Mouse (Mus musculus) spleen, postnatal 10 days (tissue): Measurements from ENCODE around the gene Ccdc183.

Experiments used
- DNase-seq, 2 experiments: peaks; one replicate each; pipeline ENCODE4 v3.0.0; 2021 to 2022; ENCODE audit warnings: low spot score in 2 of 2

Ccdc183 gene

GRCm38 (mm10) chr2:25617578-25617977 is at the start of gene Ccdc183:
Gene Ccdc183 (minus strand): TSS chr2:25617678.
- no peak for DNase-seq

GRCm38 (mm10) chr2:25666516-25666915 is 49.0 kb upstream of the Ccdc183 start:
- no peak for DNase-seq

- DNase-seq, result no peak
Observed at GRCm38 (mm10) chr2:25664125-25664524, 46.6 kb upstream of the Ccdc183 start.

DNA sequence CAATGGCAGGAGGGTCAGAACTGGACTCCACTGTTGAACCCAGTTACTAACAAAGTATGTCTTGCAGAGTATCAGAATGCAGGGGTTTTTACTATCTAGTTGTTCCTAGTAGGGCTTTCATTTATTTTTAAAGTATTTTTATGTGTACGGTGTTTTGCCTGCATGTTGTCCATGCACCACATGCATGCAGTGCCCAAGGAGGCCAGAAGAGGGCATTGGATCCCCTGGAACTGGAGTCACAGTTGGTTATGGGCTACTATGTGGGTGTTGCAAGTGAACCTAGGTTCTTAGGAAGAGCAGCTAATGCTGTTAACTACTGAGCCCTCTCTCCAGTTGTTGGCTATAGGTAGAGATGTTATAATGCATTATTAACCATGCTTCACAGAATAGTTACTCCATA is 46.0 kb upstream of the Ccdc183 start:
- peak in 1 of 2 experiments; percentile 68 for DNase-seq

DNA sequence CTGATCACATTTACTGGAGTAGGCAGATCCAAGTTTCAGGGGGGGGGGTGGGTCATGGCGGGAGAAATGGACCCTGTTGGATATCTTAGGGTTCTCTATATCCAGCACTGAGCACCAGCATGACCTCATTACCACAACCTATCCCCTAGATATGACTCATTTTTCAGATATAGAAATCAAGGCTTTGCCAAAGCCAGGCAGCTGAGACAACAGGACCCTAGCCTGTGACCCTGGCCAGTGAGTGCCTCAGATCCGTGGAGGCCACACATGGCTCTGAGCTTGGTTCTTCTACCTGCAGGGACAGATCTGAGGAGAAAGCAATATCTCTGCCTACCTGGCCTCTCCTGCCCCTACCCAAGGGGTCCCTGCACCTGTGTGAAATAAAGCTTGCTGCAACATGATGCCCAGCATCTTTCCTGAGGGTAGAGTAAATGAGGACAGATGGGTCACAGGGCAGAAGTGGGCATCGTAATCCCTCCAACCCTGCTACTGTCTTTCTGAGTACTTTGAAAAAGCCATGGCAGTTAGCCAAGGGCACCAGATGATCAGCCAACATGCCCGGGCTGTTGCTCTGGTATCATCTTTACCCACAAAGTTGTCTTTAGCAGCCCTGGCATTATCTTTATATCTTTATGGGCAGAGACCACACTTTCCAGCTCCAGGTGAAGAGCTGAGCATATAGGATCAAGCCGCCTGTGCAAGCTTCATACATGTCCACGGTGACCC is 43.9 kb upstream of the Ccdc183 start:
- no peak for DNase-seq

GRCm38 (mm10) chr2:25660279-25660678 is 42.8 kb upstream of the Ccdc183 start:
- no peak for DNase-seq

DNA sequence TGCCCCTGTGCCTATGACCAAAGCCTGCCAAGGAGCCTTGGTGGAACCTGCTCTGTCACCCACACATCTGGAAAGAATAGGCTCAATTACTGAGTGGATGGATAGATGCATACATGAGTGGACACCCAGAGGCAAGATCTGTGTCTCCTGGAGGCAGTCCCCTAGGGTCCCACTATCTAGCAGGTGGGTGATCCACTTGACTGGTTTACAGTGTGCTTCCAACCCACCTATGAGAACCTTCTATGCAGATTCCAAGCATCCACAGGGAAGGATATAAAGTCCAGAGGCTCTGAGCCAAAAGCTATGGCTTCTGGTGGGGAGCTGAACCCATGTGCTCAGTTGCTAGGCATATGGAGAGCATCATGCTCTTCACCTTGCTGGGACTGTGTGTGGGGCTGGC is 40.2 kb upstream of the Ccdc183 start, which contains the start of gene Lcn5:
TSS of gene Lcn5 (plus strand) at position 301 of the 400 bp plus-strand sequence.
- DNase-seq, result no peak

DNA sequence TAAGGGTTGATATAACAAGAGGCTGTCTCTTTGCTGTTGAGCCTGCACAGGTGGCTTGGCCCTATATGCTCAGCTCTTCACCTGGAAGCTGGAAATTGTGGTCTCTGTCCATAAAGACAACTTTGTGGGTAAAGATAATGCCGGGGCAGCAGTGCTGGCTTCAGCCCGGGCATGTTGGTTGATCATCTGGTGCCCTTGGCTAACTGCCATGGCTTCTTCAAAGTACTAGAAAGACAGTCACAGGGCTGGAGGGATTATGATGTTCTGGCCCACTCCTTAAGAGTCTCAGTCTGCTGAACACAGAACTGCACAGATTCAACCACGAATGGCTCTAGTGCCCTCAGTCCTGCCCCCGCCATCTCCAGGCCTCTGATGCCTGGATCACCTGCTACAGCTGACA is 39.8 kb upstream of the Ccdc183 start:
- no peak for DNase-seq

DNA sequence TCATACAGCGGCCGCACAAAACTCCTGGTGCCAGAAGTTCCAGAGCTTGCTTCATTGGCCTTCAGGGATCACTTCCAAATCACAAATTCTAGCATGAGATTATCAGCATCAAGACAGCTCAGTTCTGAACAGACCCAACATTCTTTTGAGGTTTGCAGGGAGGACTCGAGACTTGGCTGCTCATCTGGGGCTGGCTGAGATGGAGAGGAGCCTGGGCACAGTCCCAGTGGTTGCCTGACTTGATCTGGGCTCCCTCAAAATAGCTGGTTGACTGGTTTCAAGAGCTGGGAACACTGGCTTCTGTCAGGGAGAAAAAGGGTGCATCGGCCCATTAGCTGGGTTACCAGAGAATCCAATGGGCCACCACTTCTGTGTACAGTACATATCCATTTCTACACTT is 39.2 kb upstream of the Ccdc183 start:
- no peak for DNase-seq

GRCm38 (mm10) chr2:25654502-25654901 is 37.0 kb upstream of the Ccdc183 start:
- no peak for DNase-seq

DNA sequence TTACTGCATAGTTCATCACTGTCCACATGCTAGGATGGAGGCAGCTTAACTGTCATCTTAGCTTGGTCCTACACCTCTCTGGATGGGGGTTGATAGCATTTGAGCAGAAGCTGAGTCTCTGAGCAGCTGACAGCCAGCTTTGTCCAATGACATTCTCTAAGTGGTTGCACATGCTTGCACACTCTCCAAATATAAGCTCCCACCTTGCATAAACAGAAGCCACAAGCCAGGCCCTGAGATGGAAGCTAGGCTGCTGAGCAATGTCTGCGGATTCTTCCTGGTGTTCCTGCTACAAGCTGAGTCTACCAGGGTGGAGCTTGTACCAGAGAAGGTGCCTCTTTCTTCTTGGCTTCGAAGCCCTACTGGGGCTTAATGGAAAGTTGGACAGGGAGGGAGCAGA is 35.4 kb upstream of the Ccdc183 start, which contains the start of gene Lcn8:
TSS of gene Lcn8 (plus strand) at position 219 of the 400 bp plus-strand sequence.
- DNase-seq, result no peak

DNA sequence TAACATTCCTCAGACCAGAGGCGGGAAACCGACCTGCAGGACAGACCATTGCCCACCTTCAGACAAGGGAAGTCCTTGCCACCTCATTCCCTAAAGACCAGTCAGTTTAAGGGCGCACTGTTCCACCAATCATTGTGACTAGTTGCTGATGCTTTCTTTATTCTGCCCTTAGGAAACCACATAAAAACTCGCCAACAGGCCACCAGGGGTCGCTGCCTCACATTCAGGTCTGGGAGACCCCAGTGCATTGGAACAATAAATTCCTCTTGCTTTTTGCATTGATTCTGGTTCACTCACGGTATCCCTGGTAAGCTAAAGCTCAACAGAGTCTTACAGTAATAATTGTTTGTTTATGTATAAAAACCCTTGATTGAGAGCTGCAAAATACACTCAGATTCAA is 22.4 kb upstream of the Ccdc183 start:
- DNase-seq, result peak; percentile 16 to 66

- no peak for DNase-seq
Observed at GRCm38 (mm10) chr2:25634046-25634445, 16.6 kb upstream of the Ccdc183 start.

GRCm38 (mm10) chr2:25633616-25634015 is 16.1 kb upstream of the Ccdc183 start:
- no peak for DNase-seq

GRCm38 (mm10) chr2:25628738-25629137 is 11.3 kb upstream of the Ccdc183 start:
- DNase-seq, result no peak

- DNase-seq, result no peak
Observed at GRCm38 (mm10) chr2:25627811-25628210, 10.3 kb upstream of the Ccdc183 start, which contains the start of gene Fcna. Gene Fcna (minus strand): TSS chr2:25628030.

GRCm38 (mm10) chr2:25625986-25626385 is 8.5 kb upstream of the Ccdc183 start:
- DNase-seq, result no peak

GRCm38 (mm10) chr2:25621229-25622200 is 4.0 kb upstream of the Ccdc183 start, which contains the start of gene Tmem141:
Gene Tmem141 (minus strand): TSS chr2:25622005.
- peak; percentile 50 to 78 for DNase-seq

- no peak for DNase-seq
Observed at GRCm38 (mm10) chr2:25620852-25621228, 3.4 kb upstream of the Ccdc183 start.

- DNase-seq, result no peak
Observed at GRCm38 (mm10) chr2:25620386-25620785, 2.9 kb upstream of the Ccdc183 start.

GRCm38 (mm10) chr2:25616398-25616797 is 1.1 kb downstream of the Ccdc183 start:
- no peak for DNase-seq

DNA sequence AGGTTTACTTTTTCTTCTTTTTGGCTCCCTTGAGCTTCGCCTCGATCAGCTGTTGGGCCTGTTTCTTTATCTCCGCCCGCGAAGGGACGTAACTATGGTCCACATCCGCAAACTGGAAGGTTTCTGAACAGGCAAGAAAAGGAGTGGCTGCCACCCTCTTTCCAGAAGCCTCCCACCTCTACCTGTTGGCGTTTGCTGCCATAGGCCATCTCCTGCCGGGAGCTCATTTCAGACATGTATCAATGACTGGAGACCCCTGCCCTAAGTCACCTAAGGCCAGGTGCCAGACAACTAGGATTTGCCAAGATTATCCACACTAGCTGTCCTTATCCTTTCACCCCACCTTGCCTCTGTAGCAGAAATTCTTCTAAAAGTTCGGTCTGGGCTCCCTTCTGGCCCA is 8.8 kb downstream of the Ccdc183 start:
- no peak for DNase-seq
